Mouse (Mus musculus) G1E (cell line): ENCODE results near the gene Ddit4l. TPM values are rescaled to one million over a fixed set of nuclear protein-coding genes. Genes with fewer than 3 reads are reported as not detected.
"Not testable (repeated sequence)": the region's sequence is repeated elsewhere in the genome, so short reads cannot be mapped to it uniquely, and the experiment has no call there.

Source experiments
- ATAC-seq: 2 replicates; pipeline ENCODE4 v1.8.0; 2016; ENCODE audit warnings: mild to moderate bottlenecking; ENCODE audit not compliant: insufficient number of reproducible peaks, poor library complexity, low FRiP score, severe bottlenecking; ENCODE audit errors: extremely low read depth
- DNase-seq: peaks from one replicate; pipeline ENCODE4 v3.0.0; 2012; ENCODE audit warnings: low spot score
- H3K27me3 ChIP-seq: 2 replicates; pipeline ENCODE4 v1.6.1; 2012; ENCODE audit warnings: mild to moderate bottlenecking, low read length, inconsistent platforms; ENCODE audit not compliant: insufficient read depth
- H3K36me3 ChIP-seq: replicated peaks from 2 replicates; pipeline ENCODE3; 2012; ENCODE audit warnings: mild to moderate bottlenecking, inconsistent platforms
- H3K4me1 ChIP-seq: 2 replicates; pipeline ENCODE4 v1.6.1; 2012; ENCODE audit warnings: low read depth, low read length, inconsistent platforms, mixed read lengths; ENCODE audit not compliant: insufficient read depth
- H3K4me3 ChIP-seq: 2 replicates; pipeline ENCODE4 v1.5.1; 2012; ENCODE audit warnings: low read depth, mild to moderate bottlenecking, inconsistent platforms, low read length, moderate library complexity, mixed read lengths
- H3K9me3 ChIP-seq: replicated peaks from 2 replicates; pipeline ENCODE4 v1.6.1; 2012; ENCODE audit warnings: inconsistent platforms
- CTCF ChIP-seq: IDR thresholded peaks from 2 replicates; pipeline ENCODE4 v1.5.1; 2012; ENCODE audit warnings: low read depth, low read length, inconsistent platforms, mixed read lengths
- GATA1 ChIP-seq: IDR thresholded peaks from 2 replicates; pipeline ENCODE4 v1.6.1; 2012; ENCODE audit warnings: borderline replicate concordance, low read length, inconsistent platforms, mixed read lengths
- GATA2 ChIP-seq: IDR thresholded peaks from 2 replicates; pipeline ENCODE4 v1.6.1; 2012; ENCODE audit warnings: low read depth, low read length, inconsistent platforms, borderline replicate concordance
- POLR2AphosphoS5 ChIP-seq: IDR thresholded peaks from 2 replicates; pipeline ENCODE4 v1.6.1; 2012; ENCODE audit warnings: low read depth, low read length, inconsistent platforms; ENCODE audit not compliant: insufficient replicate concordance
- TAL1 ChIP-seq: conservative IDR thresholded peaks from 2 replicates; pipeline ENCODE4 v1.6.1; 2012; ENCODE audit warnings: low read depth, low read length, inconsistent platforms, mixed read lengths
- polyA plus RNA-seq: library from polyadenylated mRNA; stranded (reverse); fragments of >175 nt; gene quantifications from 2 replicates; pipeline ENCODE4 v1.2.3, GENCODE M21; 2012
- total RNA-seq, 2 experiments: library from RNA; stranded (forward) in 1 of 2; stranded (reverse) in 1 of 2; fragments of 200-1000 nt in 1 of 2; fragments of >200 nt in 1 of 2; fragmentation: Nextera tagmentation in 1 of 2; gene quantifications; 2 replicates each; pipeline ENCODE4 v1.2.3; 2014 to 2017

Gene Ddit4l
- total and polyA plus RNA-seq, 3 experiments = 0.05 TPM; not detected in 2

DNA sequence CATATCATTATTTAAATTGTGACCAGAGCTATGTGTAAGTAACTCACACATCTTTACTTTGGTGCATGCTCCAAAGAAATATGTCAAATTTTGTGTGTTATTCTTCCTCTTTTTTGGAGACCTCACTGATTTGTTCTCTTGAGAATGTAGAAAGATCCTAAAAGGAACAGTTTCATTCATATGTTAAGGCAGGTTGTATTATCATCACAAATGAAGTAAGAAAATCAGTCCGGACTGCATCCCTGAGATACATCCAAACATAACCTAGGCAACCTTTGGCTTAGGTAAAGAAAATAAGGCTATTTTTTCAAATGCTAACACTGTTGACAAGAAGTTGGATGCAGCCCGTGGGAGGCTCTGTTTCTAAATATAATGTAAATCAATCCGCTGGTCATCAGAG, 21.2 kb downstream of the Ddit4l start:
- ATAC-seq (no peak), DNase-seq (no peak)
- Histone ChIP-seq H3K9me3 (no peaks in the 10 kb centered on the region), H3K36me3 (no peaks in the 10 kb centered on the region), H3K27me3 (no peaks in the 10 kb centered on the region; the same call in 1 of the 2 replicates), H3K4me1 (no peaks in the 10 kb centered on the region), H3K4me3 (no peak overlapping the region)
- TF ChIP-seq GATA2 (no peak), TAL1 (no peak), GATA1 (no peak), CTCF (no peak), POLR2AphosphoS5 (no peak)

- ATAC-seq (no peak), DNase-seq (no peak)
- TF ChIP-seq GATA2 = no peak
- no peak for TF ChIP-seq GATA1
- no peak for TF ChIP-seq CTCF
- TF ChIP-seq POLR2AphosphoS5 = no peak
- no peak for TF ChIP-seq TAL1
- Histone ChIP-seq H3K36me3 (no peaks in the 10 kb centered on the region), H3K4me1 (no peaks in the 10 kb centered on the region), H3K27me3 (no peaks in the 10 kb centered on the region; the same call in 1 of the 2 replicates), H3K4me3 (no peak overlapping the region), H3K9me3 (no peaks in the 10 kb centered on the region)
Measured at GRCm38 (mm10) chr3:137644081-137644480, 22.7 kb downstream of the Ddit4l start.

GRCm38 (mm10) chr3:137644947-137645346, 23.5 kb downstream of the Ddit4l start:
- H3K4me1 ChIP-seq = no peaks in the 10 kb centered on the region
- ATAC-seq (no peak), DNase-seq (no peak)
- H3K4me3 ChIP-seq = no peak overlapping the region
- TF ChIP-seq GATA2 (no peak), GATA1 (no peak), TAL1 (no peak), CTCF (no peak), POLR2AphosphoS5 (no peak)
- no peaks in the 10 kb centered on the region; the same call in 1 of the 2 replicates for H3K27me3 ChIP-seq
- H3K36me3 ChIP-seq = no peaks in the 10 kb centered on the region
- H3K9me3 ChIP-seq = no peaks in the 10 kb centered on the region

DNA sequence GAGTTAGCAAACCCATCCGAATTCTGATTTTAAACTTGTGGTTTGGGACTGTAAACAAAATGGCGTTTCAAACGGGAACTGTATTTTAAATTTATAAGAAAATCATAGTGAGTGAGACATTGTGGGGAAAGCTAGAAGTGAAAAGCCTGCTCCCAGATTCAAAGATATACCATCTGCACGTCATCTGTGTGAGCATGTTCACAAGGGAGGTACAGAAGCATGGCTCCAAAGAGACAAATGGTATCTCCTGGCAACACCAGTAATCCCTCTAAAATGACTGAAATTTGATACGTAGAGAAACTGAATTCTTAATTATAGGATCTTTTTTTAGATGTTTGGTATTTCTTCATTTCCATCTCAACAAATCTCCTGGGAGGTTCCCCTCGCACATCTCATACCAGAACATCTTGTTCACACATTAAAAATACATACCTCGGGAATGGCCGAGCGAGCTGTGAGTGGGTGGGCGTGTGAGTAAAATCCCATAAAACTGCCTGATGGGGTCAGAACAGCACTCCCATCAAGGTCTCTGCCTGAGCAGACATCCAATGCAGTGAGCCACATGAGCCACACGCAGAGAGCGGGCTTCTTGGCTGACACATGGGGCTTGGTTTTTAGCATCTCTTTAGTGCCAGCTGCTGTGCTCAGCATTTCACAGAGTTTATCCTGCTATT, 26.2 kb downstream of the Ddit4l start:
- H3K27me3 ChIP-seq = no peaks in the 10 kb centered on the region; the same call in 1 of the 2 replicates
- no peaks in the 10 kb centered on the region for H3K4me1 ChIP-seq
- no peaks in the 10 kb centered on the region for H3K9me3 ChIP-seq
- no peak for TF ChIP-seq TAL1
- no peak for TF ChIP-seq GATA2
- TF ChIP-seq GATA1 = no peak
- no peak for TF ChIP-seq POLR2AphosphoS5
- TF ChIP-seq CTCF = no peak
- DNase-seq = no peak
- H3K36me3 ChIP-seq = no peaks in the 10 kb centered on the region
- no peak overlapping the region for H3K4me3 ChIP-seq
- ATAC-seq = no peak

DNA sequence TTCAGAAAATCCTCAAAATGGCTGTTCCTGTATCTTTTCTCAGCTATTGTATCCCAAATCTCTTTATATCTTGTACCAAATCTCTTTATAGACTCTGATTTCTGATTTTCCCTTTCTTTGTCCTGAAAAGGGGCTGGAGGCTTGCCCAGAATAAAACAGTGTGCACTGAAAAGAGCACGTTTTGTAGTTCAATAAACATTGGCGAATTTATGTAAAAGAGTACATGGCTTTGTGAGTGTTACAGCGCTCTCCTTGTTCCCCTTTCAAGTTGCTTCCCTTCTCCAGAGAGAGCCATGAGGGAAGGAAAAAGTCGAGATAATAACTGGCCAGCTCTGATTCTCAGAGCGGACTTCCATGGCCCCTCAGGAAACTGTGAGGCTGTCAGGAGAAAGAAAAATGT, 27.7 kb downstream of the Ddit4l start:
- ATAC-seq (no peak), DNase-seq (no peak)
- no peak for TF ChIP-seq GATA2
- TF ChIP-seq TAL1 = no peak
- TF ChIP-seq POLR2AphosphoS5 = no peak
- no peak for TF ChIP-seq GATA1
- TF ChIP-seq CTCF = no peak
- no peak overlapping the region for H3K4me3 ChIP-seq
- no peaks in the 10 kb centered on the region; the same call in 1 of the 2 replicates for H3K27me3 ChIP-seq
- H3K36me3 ChIP-seq = no peaks in the 10 kb centered on the region
- H3K9me3 ChIP-seq = no peaks in the 10 kb centered on the region
- no peaks in the 10 kb centered on the region for H3K4me1 ChIP-seq

DNA sequence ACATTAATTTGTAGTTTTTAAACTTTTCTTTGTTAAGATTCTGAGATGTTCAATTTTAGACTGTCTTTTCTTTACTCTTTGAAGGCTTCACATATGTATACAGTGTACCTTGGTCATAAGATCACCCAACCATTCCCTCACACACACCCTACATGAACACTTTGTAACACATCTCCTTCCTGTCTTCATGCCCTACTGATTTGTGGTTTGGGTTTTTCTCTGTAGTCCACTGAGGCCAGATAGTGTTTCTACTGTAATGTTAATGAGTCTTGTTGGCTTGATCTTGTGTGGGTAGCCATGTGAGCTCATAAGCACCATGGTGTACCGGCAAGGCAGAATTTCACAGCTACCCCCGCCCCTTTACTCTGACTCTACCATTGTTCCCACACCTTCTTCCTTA, 31.4 kb downstream of the Ddit4l start:
- Histone ChIP-seq H3K27me3 (no peaks in the 10 kb centered on the region; the same call in 1 of the 2 replicates), H3K4me3 (no peak overlapping the region), H3K36me3 (no peaks in the 10 kb centered on the region), H3K9me3 (no peaks in the 10 kb centered on the region), H3K4me1 (no peaks in the 10 kb centered on the region)
- ATAC-seq (no peak), DNase-seq (no peak)
- no peak for TF ChIP-seq TAL1
- no peak for TF ChIP-seq GATA2
- TF ChIP-seq GATA1 = no peak
- no peak for TF ChIP-seq CTCF
- no peak for TF ChIP-seq POLR2AphosphoS5

- H3K36me3 ChIP-seq, H3K27me3 ChIP-seq, H3K4me1 ChIP-seq, DNase-seq, H3K9me3 ChIP-seq, H3K4me3 ChIP-seq, ATAC-seq: not testable (repeated sequence)
Measured at GRCm38 (mm10) chr3:137671224-137671623, 49.8 kb downstream of the Ddit4l start, which contains the start of gene Gm21962. Gm21962 (plus strand) TSS chr3:137671524.
